Mouse (Mus musculus): Measurements from ENCODE around the gene Myo1d.

DNA sequence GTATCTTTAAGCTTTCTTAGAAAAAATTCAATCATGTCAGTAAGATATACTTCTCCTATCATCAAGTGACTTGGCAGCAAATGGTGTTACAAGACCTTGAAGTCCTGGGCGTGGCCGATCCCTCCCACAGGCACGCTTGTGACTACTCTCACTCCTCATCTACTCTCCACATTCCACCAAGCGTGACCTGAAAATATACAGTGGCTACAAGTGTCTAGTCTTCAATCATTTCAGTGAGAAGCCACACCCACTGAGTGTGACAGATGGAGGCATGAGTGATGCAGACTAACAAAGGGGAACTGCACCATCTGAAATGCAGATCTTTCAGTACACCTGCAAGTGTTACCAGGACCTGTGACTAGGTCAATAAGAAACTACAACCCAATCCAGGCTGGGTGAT is 79.2 kb downstream of the Myo1d start:
- TF ChIP-seq MYC (IDR thresholded peaks at IDR 0.05; ENCODE audit: low read depth, low read length) = 0 out of 2 replicates have a peak, but pooled peaks have one; percentile 43
- no peak for TF ChIP-seq CTCF (IDR thresholded peaks at IDR 0.05 in 2 of 3, conservative IDR thresholded peaks at IDR 0.05 in 1 of 3; ENCODE audit: control insufficient read depth in 1 of 3, insufficient read depth in 1 of 3, low read depth in 2 of 3, low read length in 3 of 3, poor library complexity in 1 of 3, severe bottlenecking in 1 of 3)
- no peak for TF ChIP-seq RAD21 (IDR thresholded peaks at IDR 0.05; ENCODE audit: low read depth, low read length)
- TF ChIP-seq NRF1 (IDR thresholded peaks at IDR 0.05; ENCODE audit: insufficient read depth, low read depth, low read length, poor library complexity, severe bottlenecking) = no peak
- TF ChIP-seq POLR2A (IDR thresholded peaks at IDR 0.05; ENCODE audit: control insufficient read depth in 1 of 2, insufficient read depth in 1 of 2, low read depth in 1 of 2, low read length in 2 of 2, poor library complexity in 1 of 2) = peak in 1 of 2 experiments; percentile 27; a peak in 1 of 4 replicates
- TF ChIP-seq MAZ (IDR thresholded peaks at IDR 0.05; ENCODE audit: low read depth, low read length) = no peak

All from MEL (cell line).